Mouse (Mus musculus) spleen, adult 2 months (tissue): ENCODE results near the gene Bend6.

ENCODE experiments used
- CTCF ChIP-seq: fragments of 200-500 bp; IDR thresholded peaks from 2 replicates; pipeline ENCODE4 v1.5.1; 2011; ENCODE audit warnings: mild to moderate bottlenecking, inconsistent platforms; ENCODE audit not compliant: insufficient read depth, insufficient read length, insufficient replicate concordance; ENCODE audit errors: extremely low read depth
- POLR2A ChIP-seq: fragments of 200-500 bp; IDR thresholded peaks from 2 replicates; pipeline ENCODE4 v1.6.1; 2011; ENCODE audit warnings: low read depth, low read length, inconsistent platforms

DNA sequence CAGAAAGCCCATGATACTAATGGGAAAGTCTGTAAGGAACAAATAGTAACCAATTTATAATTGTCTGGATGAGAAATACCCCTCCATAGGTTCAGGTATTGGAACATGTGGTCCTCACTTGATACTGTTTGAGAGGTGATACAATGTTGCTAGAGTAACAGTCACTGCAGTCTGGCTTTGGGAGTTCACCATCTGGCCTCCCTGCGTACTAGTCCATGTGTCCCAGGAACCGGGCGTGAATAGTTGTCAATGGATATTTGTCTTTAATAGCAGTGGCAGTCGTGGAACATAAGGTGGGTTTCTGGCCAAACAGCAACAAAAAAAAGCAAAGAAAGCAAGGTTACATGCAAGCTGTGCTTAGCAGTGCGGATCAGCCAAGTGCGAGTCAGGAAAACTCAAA lies 63.8 kb downstream of the Bend6 start:
- TF ChIP-seq CTCF (no peak), POLR2A (no peak)
